Mouse (Mus musculus) testis, adult 2 months (tissue): ENCODE measurements around the gene Ptpn23.

Source experiments
- CTCF ChIP-seq: fragments of 200-500 bp; IDR thresholded peaks from 2 replicates; pipeline ENCODE4 v1.5.1; 2012; ENCODE audit warnings: low read depth, mild to moderate bottlenecking, inconsistent platforms, low read length, moderate library complexity; ENCODE audit not compliant: control insufficient read depth, insufficient read depth, insufficient replicate concordance
- POLR2A ChIP-seq: fragments of 200-500 bp; IDR thresholded peaks from 2 replicates; pipeline ENCODE4 v1.6.1; 2012; ENCODE audit warnings: low read depth, mild to moderate bottlenecking, inconsistent platforms, low read length, moderate library complexity; ENCODE audit not compliant: control insufficient read depth

- TF ChIP-seq POLR2A (no peak), CTCF (no peak)
Measured at GRCm38 (mm10) chr9:110407311-110408098, 508 bp downstream of the Ptpn23 start.
